Mouse (Mus musculus) intestine, embryonic 15.5 days (tissue): Measurements from ENCODE around the gene Abcc1. TPM values are rescaled to one million over a fixed set of nuclear protein-coding genes. Genes with fewer than 3 reads are reported as not detected.

Experiments used
- ATAC-seq: fragments of 200-750 bp; cut with Nextera tagmentation; 2 replicates; pipeline ENCODE4 v1.8.0; 2017; ENCODE audit warnings: moderate TSS enrichment, moderate library complexity
- H3K27ac ChIP-seq: fragments of 300-500 bp; sonication (generic); 2 replicates; pipeline ENCODE4 v1.5.1; 2015; ENCODE audit warnings: mild to moderate bottlenecking, inconsistent platforms
- H3K27me3 ChIP-seq: fragments of 300-500 bp; sonication (generic); replicated peaks from 2 replicates; pipeline ENCODE4 v1.6.1; 2015; ENCODE audit warnings: inconsistent platforms
- H3K36me3 ChIP-seq: fragments of 300-500 bp; sonication (generic); 2 replicates; pipeline ENCODE4 v1.6.1; 2015; ENCODE audit warnings: inconsistent platforms
- H3K4me1 ChIP-seq: fragments of 300-500 bp; sonication (generic); replicated peaks from 2 replicates; pipeline ENCODE4 v1.6.1; 2015; ENCODE audit warnings: inconsistent platforms
- H3K4me2 ChIP-seq: fragments of 300-500 bp; sonication (generic); replicated peaks from 2 replicates; pipeline ENCODE4 v1.6.1; 2015; ENCODE audit warnings: mild to moderate bottlenecking, inconsistent platforms
- H3K4me3 ChIP-seq: fragments of 300-500 bp; sonication (generic); replicated peaks from 2 replicates; pipeline ENCODE4 v1.5.1; 2015; ENCODE audit warnings: inconsistent platforms
- H3K9ac ChIP-seq: fragments of 300-500 bp; sonication (generic); 2 replicates; pipeline ENCODE4 v1.6.1; 2015; ENCODE audit warnings: inconsistent platforms
- H3K9me3 ChIP-seq: fragments of 300-500 bp; sonication (generic); 2 replicates; pipeline ENCODE4 v1.6.1; 2016; ENCODE audit warnings: inconsistent platforms
- WGBS: fragments of 180-500 bp; shearing (Covaris S2); methylation state at CpG from one replicate; pipeline ENCODE4 v1.1.7; 2015; 5-methylcytosine and 5-hydroxymethylcytosine counted together
- polyA plus RNA-seq: library from polyadenylated mRNA; unstranded; fragments of >200 nt; fragmentation: Nextera tagmentation; extraction: Ambion mirVana; gene quantifications from 2 replicates; pipeline ENCODE4 v1.2.1, GENCODE M21; 2015

The Abcc1 gene
- polyA plus RNA-seq, 1 experiment from 2014 or later, result 8.3 TPM

DNA sequence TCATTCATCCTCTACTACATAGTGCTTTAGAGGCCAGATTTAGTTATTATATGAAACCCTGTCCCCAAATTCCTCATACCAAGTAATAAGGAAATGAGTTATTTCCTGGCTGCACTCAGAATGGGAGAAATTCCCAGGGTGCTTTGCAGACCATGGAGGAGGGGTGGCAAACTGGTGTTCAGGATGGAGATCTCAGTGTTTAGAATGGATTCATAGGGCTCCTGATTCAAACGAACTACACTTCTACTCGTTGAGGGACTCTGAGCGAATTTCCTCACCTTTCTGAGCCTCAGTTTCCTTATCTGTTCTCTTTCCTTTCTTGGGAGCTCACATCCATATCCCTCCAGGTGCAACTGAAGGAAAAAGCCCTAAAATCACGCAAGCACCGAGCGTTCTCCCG lies 427 bp upstream of the Abcc1 start:
- ATAC-seq, result peak; percentile 54
- peak overlapping the region; percentile 37; the same call in 1 of the 2 replicates for H3K27ac ChIP-seq

DNA sequence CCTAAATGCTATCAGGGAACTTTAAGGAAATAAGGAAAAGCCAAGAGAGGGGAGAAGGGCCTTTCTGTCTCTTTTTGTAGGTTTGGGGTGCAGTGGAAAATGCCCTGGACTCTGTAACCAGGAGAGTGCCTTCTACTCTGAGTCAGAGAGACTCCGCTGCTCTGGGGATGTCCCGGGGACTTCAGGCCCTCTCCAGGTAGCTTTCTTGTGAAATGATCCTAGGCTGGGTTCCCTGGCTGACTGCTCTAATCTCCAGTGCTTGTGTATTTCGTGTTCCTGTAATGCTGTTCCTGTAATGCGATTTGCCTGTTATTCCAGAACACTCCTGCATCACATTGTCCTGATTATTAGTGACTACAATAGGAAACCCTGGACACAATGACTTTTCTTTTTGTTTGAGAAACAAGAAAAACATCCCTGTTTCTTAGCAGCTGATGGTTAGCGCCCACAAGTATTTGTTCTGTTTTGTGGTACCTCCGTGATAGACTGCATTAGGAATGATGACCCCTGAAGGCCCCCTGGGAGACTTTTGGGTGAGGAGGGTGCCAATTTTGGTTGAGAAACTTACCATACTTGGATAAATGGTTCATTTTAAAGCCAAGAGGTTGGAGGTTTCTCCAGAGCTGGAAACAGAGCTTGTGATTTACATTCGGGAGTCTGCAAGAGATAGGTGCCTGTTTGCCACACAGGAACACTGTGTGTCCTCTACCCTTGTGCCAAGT lies 902 bp downstream of the Abcc1 start:
- Histone ChIP-seq H3K4me1 (peaks cover 6% of the 10 kb centered on the region; the same call in 1 of the 2 replicates), H3K9me3 (no peaks in the 10 kb centered on the region), H3K36me3 (no peaks in the 10 kb centered on the region), H3K27me3 (no peaks in the 10 kb centered on the region), H3K27ac (no peak overlapping the region), H3K9ac (peak overlapping the region; percentile 70), H3K4me2 (peak overlapping the region; percentile 92), H3K4me3 (peak overlapping the region; percentile 87)
- ATAC-seq, result no peak
- WGBS, result 37% methylated on average over 7 of the region's 7 CpGs

More for the DNA sequence above, 427 bp upstream of the Abcc1 start:
- H3K4me3 ChIP-seq, result peak overlapping the region; percentile 87
- WGBS, result 4% methylated on average over 7 of the region's 7 CpGs
- H3K4me2 ChIP-seq, result peak overlapping the region; percentile 92
- H3K9ac ChIP-seq, result peak overlapping the region; percentile 70
- no peaks in the 10 kb centered on the region for H3K9me3 ChIP-seq
- peaks cover 6% of the 10 kb centered on the region; the same call in 1 of the 2 replicates for H3K4me1 ChIP-seq
- H3K36me3 ChIP-seq, result no peaks in the 10 kb centered on the region
- no peaks in the 10 kb centered on the region for H3K27me3 ChIP-seq

DNA sequence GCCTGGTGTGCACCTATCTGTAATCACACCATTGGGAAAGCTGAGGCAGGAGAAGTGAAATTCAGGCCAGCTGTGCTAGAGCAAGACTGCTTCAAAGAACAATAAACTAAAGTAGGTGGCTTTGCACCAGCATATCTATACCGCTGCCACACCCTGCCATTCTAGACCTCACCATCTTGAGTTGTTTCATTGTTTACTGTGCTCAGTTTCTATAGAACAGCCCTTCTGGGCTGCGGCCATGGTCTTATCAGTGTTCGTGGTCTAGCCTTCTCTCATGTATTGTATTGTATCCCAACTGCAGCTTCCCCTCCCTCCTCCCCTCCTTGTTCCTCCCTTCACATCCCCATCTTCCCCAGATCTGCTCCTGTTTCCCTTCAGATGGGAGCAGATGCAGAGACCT lies 2.1 kb downstream of the Abcc1 start:
- WGBS, result 96% methylated on average over 3 of the region's 3 CpGs
- Histone ChIP-seq H3K9me3 (no peaks in the 10 kb centered on the region), H3K4me3 (no peak overlapping the region), H3K4me1 (peaks cover 6% of the 10 kb centered on the region; the same call in 1 of the 2 replicates), H3K27ac (no peak overlapping the region), H3K27me3 (no peaks in the 10 kb centered on the region), H3K4me2 (no peak overlapping the region), H3K9ac (no peak overlapping the region), H3K36me3 (no peaks in the 10 kb centered on the region)
- ATAC-seq, result no peak

DNA sequence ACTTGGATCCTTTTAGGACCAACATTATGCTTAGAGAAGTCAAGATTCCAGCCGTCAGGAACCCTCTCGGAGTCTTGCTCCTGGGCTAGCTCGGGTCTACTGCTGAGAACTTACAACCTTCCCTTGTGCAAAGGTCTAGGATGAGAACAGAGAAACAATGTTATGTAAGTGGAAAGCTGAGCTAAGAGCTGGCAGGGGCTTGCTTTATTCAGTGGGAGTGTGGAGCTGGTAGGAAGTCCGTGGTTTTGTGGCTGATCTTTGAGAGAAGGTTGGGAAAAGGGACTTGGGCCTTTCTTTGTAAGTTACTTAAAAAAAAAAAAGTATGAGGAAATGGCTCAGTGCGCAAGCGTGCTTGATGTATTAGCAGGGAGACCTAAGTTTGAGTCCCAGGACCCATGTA lies 2.7 kb downstream of the Abcc1 start:
- Histone ChIP-seq H3K9me3 (no peaks in the 10 kb centered on the region), H3K27ac (no peak overlapping the region), H3K4me2 (no peak overlapping the region), H3K9ac (no peak overlapping the region), H3K4me1 (peaks cover 6% of the 10 kb centered on the region; the same call in 1 of the 2 replicates), H3K27me3 (no peaks in the 10 kb centered on the region), H3K4me3 (no peak overlapping the region), H3K36me3 (no peaks in the 10 kb centered on the region)
- WGBS, result 93% methylated on average over 6 of the region's 6 CpGs
- no peak for ATAC-seq

DNA sequence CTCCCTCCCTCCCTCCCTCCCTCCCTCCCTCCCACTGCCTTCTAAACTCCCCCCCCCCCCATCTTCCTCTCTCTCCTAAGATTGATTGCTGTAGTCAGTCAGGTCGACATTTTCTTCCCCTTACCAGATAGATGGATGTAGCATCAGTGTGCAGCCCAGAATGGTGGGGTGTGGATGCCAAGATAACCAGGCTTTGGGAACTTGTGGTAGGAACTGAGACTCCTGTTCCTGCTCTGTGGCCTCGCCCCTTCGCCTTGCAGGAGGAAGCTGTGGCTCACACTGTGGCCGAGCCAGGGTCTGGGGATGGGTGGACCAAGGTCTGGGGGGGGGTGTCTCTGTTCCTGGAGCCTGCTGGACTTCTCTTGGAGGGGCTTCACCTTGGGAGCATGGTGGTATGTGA lies 4.1 kb downstream of the Abcc1 start:
- Histone ChIP-seq H3K27ac (no peak overlapping the region), H3K36me3 (no peaks in the 10 kb centered on the region), H3K4me3 (no peak overlapping the region), H3K4me2 (no peak overlapping the region), H3K27me3 (no peaks in the 10 kb centered on the region), H3K9me3 (no peaks in the 10 kb centered on the region), H3K4me1 (peaks cover 6% of the 10 kb centered on the region; the same call in 1 of the 2 replicates), H3K9ac (no peak overlapping the region)
- no peak for ATAC-seq
- 69% methylated on average over 4 of the region's 4 CpGs for WGBS

DNA sequence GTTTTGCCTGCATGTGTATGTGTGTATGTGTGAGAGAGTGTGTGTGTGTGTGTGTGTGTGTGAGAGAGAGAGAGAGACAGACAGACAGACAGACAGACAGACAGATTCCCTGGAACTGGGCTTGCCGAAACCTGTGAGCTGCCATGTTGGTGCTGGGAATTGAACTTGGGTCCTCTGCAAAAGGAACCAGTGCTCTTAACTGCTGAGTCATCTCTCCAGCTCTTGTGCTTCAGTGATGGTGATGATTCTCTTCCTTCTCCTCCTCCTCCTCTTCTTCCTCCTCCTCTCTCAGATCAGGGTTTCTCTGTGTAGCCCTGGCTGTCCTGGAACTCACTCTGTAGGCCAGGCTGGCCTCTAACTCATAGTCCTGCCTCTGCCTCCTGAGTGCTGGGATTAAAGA lies 4.7 kb downstream of the Abcc1 start:
- no peak for ATAC-seq
- WGBS, result 94% methylated on average over 1 of the region's 1 CpGs
- Histone ChIP-seq H3K9me3 (no peaks in the 10 kb centered on the region), H3K4me1 (peaks cover 4% of the 10 kb centered on the region; the same call in 1 of the 2 replicates), H3K36me3 (no peaks in the 10 kb centered on the region), H3K4me3 (no peak overlapping the region), H3K27ac (no peak overlapping the region), H3K4me2 (no peak overlapping the region), H3K27me3 (no peaks in the 10 kb centered on the region), H3K9ac (no peak overlapping the region)

DNA sequence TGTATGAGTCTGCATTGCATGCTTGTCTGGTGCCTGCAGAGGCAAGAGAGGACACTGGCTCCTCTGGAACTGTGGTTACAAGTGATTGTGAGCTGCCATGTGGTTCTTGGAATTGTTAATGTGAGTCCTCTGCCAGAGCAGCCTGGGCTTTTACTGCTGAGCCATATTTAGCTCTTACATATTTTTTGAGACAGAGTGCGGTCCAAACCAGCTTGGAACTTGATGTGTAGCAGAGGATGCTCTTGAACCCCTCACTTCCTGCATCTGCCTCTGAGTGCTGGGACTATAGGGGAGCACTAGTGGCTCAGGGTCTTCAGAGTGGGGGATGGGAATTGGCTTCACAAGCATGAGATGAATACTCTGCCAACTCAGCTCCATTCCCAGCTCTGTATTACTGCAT lies 10.0 kb downstream of the Abcc1 start:
- Histone ChIP-seq H3K4me1 (0 out of 2 replicates have a peak, but pooled peaks cover 15% of the 10 kb centered on the region), H3K36me3 (no peaks in the 10 kb centered on the region), H3K9ac (no peak overlapping the region), H3K27me3 (no peaks in the 10 kb centered on the region), H3K27ac (0 out of 2 replicates have a peak overlapping the region, but pooled peaks have one; percentile 22), H3K9me3 (no peaks in the 10 kb centered on the region), H3K4me2 (no peak overlapping the region), H3K4me3 (no peak overlapping the region)
- WGBS, result 59% methylated on average over 1 of the region's 1 CpGs
- peak; percentile 30; the same call in 1 of the 2 replicates for ATAC-seq

DNA sequence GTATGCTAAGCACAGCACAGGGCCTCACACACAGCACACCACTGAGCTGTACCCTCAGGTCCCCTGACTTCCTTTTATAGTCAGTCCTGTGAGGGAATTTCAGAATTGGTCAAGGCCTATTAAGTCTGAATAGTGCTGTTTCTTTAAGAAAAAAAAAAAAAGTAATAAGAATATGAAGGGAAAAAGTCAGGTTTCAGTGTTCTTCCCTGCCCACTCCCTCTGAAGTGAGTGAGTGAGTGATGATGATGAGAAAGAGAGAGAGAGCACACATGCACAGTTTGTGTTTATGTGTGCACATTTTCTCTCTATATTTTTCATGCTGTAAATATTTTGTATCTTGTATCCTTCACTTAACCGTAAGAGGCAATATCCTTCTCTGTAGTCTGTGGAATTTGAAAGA lies 11.0 kb downstream of the Abcc1 start:
- no peak overlapping the region; the same call in 1 of the 2 replicates for H3K9ac ChIP-seq
- 0 out of 2 replicates have a peak, but pooled peaks cover 17% of the 10 kb centered on the region for H3K4me1 ChIP-seq
- H3K9me3 ChIP-seq, result no peaks in the 10 kb centered on the region
- H3K4me2 ChIP-seq, result peak overlapping the region; percentile 37; the same call in 1 of the 2 replicates
- H3K36me3 ChIP-seq, result no peaks in the 10 kb centered on the region
- H3K4me3 ChIP-seq, result no peak overlapping the region
- peak overlapping the region; percentile 79 for H3K27ac ChIP-seq
- no peaks in the 10 kb centered on the region for H3K27me3 ChIP-seq
- 35% methylated on average over 1 of the region's 1 CpGs for WGBS
- no peak for ATAC-seq

DNA sequence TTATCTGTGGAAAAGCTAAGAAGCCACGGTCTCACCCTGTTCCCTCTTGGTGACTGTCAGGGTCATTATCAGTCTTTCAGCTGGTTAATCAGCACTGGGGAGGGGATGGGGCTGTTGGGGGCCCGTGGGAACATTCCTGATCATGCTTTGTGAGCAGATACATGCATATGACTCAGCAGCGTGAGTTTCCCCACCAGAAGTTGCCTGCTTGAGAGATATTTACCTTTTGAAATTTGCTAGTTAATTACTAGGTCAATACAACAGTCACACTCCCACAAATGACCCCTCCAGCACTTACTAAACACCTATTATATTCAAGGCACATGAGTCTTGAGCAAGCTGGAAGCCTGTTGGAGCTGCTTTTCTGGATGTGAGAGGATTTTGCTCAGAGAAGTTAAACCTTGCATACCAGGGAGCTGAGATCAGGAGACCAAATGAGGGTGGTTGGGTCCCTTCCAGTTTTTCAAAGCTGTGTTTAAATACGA lies 11.5 kb downstream of the Abcc1 start:
- H3K9me3 ChIP-seq, result no peaks in the 10 kb centered on the region
- WGBS, result 34% methylated on average over 4 of the region's 4 CpGs
- H3K36me3 ChIP-seq, result no peaks in the 10 kb centered on the region
- H3K4me1 ChIP-seq, result 0 out of 2 replicates have a peak, but pooled peaks cover 18% of the 10 kb centered on the region
- H3K4me3 ChIP-seq, result no peak overlapping the region
- no peaks in the 10 kb centered on the region for H3K27me3 ChIP-seq
- H3K4me2 ChIP-seq, result peak overlapping the region; percentile 37
- ATAC-seq, result peak; percentile 52
- peak overlapping the region; percentile 17; the same call in 1 of the 2 replicates for H3K9ac ChIP-seq
- peak overlapping the region; percentile 79 for H3K27ac ChIP-seq

DNA sequence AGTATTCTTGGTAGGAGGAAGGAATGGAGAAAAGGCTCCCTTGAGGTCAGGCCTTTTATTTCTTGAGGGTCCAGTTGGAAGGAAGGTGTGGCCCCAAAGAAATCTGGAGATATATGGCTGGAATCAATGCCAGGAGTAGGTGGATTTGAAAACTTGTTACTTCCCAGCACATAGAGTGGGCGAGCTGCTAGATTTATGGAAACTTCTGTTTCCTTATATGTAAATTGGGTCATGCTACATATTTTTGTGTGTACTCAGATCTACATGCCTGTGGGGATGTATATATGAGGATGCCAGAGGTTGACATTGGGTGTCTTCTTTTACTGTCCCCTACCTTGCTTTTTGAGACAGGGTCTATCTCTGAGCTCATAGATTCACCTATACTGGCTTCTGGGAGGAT lies 14.6 kb downstream of the Abcc1 start:
- Histone ChIP-seq H3K4me2 (no peak overlapping the region), H3K4me3 (no peak overlapping the region), H3K4me1 (0 out of 2 replicates have a peak, but pooled peaks cover 18% of the 10 kb centered on the region), H3K27ac (no peak overlapping the region), H3K9ac (no peak overlapping the region), H3K27me3 (no peaks in the 10 kb centered on the region), H3K9me3 (no peaks in the 10 kb centered on the region), H3K36me3 (no peaks in the 10 kb centered on the region)
- 89% methylated on average over 1 of the region's 1 CpGs for WGBS
- ATAC-seq, result no peak

DNA sequence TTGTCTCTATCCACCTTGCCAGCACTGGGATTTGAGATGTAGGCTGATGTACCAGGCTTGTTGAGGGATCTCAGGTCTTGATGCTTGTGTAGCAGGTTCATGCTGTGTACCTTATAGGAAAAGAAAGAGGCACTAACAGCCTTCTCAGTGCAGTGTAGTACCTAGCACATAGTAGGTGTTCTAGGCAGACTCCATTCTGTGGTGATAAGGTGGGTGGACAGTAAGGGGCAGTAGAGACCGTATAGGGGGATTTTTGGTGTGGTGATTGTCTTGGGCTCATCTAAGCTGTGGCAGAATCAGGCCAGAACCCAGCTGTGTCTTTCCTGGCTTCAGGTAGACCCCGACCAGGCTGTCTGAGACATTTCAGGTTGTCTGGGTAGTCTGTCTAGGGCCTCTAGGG lies 15.0 kb downstream of the Abcc1 start:
- no peak for ATAC-seq
- Histone ChIP-seq H3K4me2 (no peak overlapping the region), H3K9ac (no peak overlapping the region), H3K27ac (no peak overlapping the region), H3K36me3 (no peaks in the 10 kb centered on the region), H3K9me3 (no peaks in the 10 kb centered on the region), H3K4me3 (no peak overlapping the region), H3K4me1 (0 out of 2 replicates have a peak, but pooled peaks cover 16% of the 10 kb centered on the region), H3K27me3 (no peaks in the 10 kb centered on the region)
- 80% methylated on average over 2 of the region's 2 CpGs for WGBS

DNA sequence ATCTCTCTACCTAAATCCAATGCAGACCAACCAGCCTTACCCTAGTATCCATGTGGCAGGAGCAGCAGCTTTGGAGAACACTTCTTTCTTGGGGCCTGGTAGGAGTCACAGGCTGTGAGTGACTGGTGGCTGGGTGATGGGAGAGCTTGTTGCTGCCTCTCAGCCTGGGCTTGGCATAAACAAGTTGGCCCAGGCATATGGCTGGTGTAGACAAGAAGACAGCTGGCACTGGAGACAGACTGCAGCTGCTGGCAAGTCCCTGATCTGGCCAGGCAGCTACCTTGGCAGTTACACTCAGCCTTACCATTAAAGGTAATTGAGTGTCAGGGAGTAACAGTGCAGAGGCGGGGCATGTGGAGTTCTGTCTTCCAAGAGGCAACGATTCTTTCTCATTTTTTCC lies 16.0 kb downstream of the Abcc1 start:
- no peak overlapping the region for H3K4me3 ChIP-seq
- H3K27me3 ChIP-seq, result no peaks in the 10 kb centered on the region
- ATAC-seq, result peak; percentile 63
- H3K4me2 ChIP-seq, result no peak overlapping the region
- WGBS, result 58% methylated on average over 2 of the region's 2 CpGs
- 0 out of 2 replicates have a peak overlapping the region, but pooled peaks have one; percentile 2 for H3K27ac ChIP-seq
- H3K9me3 ChIP-seq, result no peaks in the 10 kb centered on the region
- 0 out of 2 replicates have a peak, but pooled peaks cover 8% of the 10 kb centered on the region for H3K4me1 ChIP-seq
- H3K9ac ChIP-seq, result no peak overlapping the region
- no peaks in the 10 kb centered on the region for H3K36me3 ChIP-seq
